Mouse (Mus musculus) lung, adult 18-20 months (tissue): Measurements from ENCODE around the gene Pibf1.

ENCODE experiments used
- DNase-seq, 2 experiments: peaks; one replicate each; pipeline ENCODE4 v3.0.0; 2022; ENCODE audit warnings: mixed read lengths in 2 of 2

The Pibf1 gene

GRCm38 (mm10) chr14:99274056-99274455, 174.8 kb downstream of the Pibf1 start:
- DNase-seq = no peak

DNA sequence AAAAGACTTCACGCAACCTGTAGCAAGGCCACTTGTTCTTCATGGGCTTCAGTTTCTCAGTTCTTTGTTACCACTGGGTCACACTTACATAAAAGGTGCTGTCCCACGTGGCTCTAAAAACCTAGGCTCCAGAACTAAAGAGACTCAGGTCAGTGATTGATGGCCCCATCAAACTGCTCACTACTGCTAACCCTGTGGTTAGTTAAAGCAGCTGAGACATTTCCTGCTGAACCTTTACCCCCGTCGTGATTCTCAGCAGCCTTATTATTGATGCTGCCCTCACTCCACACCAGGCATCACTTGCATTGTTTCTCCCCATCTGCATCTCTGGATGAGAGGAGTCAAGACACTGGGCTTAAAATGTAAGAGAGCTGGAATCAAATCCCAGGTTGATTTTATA, 176.6 kb downstream of the Pibf1 start:
- no peak for DNase-seq

DNA sequence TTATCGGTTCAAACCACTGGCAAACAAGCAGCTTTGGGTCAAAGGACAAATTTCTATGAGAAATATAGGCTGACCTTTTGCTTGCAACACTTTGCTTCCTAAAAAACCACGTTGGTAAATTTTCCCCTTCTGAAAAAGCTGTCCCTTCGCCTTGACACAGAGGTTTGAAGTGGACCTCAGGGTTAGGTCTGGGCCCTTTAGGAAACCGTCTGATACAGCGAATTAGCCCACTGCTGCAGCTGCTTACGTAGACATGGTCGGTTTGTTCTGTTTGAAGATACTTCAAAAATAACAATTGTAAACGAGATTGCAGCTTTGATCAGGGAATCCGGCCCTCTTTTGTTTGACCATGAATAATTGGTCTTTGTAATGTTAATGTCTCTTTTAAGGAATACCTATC, 179.1 kb downstream of the Pibf1 start:
- DNase-seq = no peak

DNA sequence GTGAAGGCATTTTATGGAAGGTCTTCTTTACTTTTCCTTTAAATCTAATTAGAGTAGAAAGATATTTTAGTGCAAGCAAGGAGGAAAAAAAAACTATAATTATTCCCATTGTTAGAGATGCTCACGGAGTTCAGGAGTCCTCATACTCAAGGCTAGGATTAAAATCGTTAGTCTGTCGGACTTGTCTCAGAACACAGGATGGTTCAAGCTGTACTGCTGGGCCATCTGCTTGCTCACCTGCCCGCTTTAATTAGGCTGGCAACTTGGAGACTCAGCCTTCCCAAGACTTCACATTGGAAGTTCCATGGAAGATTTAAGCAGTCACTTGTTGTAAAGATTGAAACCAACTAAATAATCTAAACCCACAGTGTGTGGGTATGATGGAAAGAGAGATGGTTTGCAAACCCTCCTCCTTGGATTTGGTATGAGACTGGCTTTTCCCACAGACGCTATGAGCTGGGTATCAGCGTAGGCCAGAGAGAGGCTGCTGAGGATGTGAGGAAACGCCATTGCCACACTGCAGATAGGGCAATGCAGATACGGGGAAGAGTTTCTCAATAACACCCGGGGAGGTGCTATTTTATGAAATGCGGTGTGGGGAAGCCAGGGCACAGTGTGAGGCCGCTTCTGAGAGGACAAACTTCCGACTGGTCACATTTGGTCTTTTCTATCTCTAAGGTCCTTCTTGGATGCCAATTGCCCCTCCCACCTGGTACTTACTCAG, 179.7 kb downstream of the Pibf1 start:
- DNase-seq = no peak

- DNase-seq = no peak
Measured at GRCm38 (mm10) chr14:99280399-99280798, 181.2 kb downstream of the Pibf1 start.

GRCm38 (mm10) chr14:99280825-99281433, 181.7 kb downstream of the Pibf1 start:
- DNase-seq = no peak

GRCm38 (mm10) chr14:99285486-99285885, 186.3 kb downstream of the Pibf1 start:
- no peak for DNase-seq

DNA sequence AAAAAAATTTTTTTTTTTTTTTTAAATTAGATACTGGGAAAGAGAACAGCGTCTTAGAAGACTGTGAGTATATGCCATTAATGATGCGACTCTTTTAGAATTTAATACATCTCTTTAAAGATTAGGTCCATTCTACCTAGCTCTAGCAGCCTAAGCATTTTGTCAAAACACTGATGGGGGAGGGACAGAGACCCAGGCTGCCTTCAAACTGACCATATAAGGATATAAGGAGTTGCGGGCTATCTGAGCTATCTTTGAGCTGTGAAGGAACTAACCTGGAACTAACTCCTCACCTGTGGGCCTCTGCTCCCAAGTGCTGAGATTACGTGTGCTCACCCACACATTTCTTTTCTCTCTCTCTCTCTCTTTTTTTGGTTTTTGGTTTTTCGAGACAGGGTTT, 193.0 kb downstream of the Pibf1 start:
- no peak for DNase-seq

GRCm38 (mm10) chr14:99294424-99294823, 195.2 kb downstream of the Pibf1 start:
- DNase-seq = no peak

GRCm38 (mm10) chr14:99295606-99296341, 196.6 kb downstream of the Pibf1 start:
- peak in 1 of 2 experiments; percentile 12 for DNase-seq

- DNase-seq = peak; percentile 97 to 98
Measured at GRCm38 (mm10) chr14:99298385-99299021, 199.3 kb downstream of the Pibf1 start, which contains the start of gene Klf5. TSS of gene Klf5 (plus strand) at chr14:99298691.

DNA sequence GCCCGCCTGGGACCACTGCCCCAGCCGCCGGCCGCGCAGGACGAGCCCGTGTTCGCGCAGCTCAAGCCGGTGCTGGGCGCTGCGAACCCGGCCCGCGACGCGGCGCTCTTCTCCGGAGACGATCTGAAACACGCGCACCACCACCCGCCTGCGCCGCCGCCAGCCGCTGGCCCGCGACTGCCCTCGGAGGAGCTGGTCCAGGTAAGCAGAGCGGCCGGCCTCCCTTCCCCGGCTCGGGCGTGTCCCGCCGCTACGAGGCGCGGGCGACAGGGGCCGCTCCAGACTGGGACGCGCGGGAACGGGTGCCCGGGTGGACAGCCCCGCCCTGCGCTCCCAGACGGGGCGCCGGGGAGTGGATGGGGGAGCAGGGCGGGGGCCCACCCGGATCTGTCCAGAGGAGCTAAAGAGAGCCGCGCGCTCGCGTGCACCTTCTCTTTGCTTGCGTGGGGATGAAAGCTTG, 199.8 kb downstream of the Pibf1 start:
- peak; percentile 72 to 77 for DNase-seq

DNA sequence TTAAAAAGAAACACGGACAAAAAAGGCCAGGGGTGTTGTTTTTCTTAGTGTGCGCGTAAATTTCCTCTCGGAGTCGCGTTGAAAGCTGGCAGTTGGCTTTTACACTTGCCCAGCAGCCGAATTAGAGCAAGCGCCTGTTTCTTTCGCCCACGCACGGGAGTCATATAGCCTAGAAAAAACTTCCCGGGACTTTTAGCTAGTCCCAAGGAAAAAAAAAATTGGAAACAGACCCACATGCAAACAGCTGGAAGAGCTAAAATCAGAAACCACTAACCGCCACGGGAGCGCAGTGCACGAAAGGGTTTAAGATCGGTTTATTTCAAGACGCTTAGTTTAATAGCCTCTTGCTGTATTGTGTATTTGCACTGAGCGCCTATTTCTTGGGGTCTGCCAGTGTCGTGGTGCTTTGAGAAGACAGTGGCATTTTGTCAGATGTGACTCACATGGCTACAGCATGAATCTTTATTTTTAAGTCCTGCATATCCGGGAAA, 200.5 kb downstream of the Pibf1 start:
- no peak for DNase-seq

DNA sequence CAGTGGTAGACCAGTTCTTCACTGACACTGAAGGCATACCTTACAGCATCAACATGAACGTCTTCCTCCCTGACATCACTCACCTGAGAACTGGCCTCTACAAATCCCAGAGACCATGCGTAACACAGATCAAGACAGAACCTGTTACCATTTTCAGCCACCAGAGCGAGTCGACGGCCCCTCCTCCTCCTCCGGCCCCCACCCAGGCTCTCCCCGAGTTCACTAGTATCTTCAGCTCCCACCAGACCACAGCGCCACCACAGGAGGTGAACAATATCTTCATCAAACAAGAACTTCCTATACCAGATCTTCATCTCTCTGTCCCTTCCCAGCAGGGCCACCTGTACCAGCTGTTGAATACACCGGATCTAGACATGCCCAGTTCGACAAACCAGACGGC, 202.2 kb downstream of the Pibf1 start:
- peak; percentile 23 to 53 for DNase-seq
